Mouse (Mus musculus): ENCODE data around the gene Kcnh2.

Gene Kcnh2

DNA sequence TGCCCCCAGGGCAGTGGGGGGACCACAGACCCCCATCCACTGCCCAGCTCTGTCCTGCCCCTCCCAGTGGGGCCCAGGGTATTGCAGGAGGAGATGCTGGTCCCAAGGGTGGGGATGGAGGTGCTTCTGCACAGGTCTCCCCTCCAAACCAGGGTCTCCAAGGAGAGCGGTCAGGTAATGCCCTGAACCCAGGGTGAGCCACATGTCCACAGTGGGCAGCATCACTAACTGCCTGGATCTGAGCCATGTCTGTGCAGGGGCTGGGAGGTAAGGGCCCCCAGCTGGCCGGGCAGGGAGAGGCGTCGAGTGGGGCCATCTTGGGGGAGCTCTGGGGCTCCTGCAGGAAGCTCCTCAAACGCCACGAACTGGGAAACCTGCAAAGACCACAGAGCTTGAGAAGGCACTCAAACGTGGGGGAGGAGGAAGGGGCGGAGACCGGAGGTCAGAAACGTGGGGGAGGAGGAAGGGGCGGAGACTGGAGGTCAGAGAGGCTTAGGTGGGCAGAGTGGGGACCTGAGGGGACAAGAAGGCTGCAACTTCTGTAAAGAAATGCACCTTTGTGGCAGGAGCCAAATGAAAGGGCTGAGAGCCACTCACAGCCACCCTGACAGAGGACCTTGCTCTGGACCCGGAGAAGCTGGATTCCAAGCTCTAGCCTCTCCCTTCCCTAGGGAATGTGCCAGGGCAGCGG lies 31.5 kb downstream of the Kcnh2 start:
- no peak for DNase-seq (ENCODE audit: low spot score)

DNA sequence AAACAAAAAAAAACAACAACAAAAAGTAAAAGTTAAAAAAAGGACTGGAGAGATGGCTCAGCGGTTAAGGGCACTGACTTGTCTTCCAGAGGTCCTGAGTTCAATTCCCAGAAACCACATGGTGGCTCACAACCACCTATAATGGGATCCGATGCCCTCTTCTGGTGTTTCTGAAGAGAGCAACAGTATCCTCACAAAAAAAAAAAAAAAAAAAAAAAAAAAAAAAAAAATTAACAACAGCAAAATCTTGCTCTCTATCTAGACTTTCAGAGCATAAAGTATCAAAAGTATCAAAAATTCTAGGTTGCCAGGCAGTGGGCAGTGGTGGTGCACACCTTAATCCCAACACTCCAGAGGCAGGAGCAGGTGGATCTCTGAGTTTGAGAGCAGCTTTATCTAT lies 42.2 kb downstream of the Kcnh2 start:
- DNase-seq (ENCODE audit: low spot score), result no peak

GRCm38 (mm10) chr5:24308621-24309020 lies 42.8 kb downstream of the Kcnh2 start:
- no peak for DNase-seq (ENCODE audit: low spot score)

- no peak for DNase-seq (ENCODE audit: low spot score)
Measured at GRCm38 (mm10) chr5:24307118-24307777, 44.2 kb downstream of the Kcnh2 start.

GRCm38 (mm10) chr5:24303199-24303598 lies 48.2 kb downstream of the Kcnh2 start:
- DNase-seq (ENCODE audit: low spot score), result no peak

GRCm38 (mm10) chr5:24299845-24300589 lies 51.4 kb downstream of the Kcnh2 start:
- DNase-seq (ENCODE audit: low spot score), result no peak

DNA sequence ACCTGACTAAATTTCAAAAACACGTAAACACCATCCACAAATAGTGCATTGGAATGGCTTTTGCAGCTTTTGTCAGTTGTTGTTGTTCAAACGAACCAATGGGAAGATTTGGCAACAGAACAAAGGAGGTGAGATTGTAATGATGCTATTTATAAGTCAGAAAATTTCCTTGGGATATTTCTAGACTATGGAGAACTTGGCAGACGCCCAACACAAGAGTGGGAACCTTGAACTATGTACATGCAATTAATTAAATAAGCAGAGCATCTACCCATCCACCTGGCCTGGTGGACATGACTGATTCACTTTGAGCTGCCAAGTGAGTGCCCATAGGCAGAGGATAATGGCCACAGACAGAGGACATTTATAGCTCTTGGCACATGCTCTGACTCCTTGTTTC lies 59.5 kb downstream of the Kcnh2 start:
- DNase-seq (ENCODE audit: low spot score), result no peak

DNA sequence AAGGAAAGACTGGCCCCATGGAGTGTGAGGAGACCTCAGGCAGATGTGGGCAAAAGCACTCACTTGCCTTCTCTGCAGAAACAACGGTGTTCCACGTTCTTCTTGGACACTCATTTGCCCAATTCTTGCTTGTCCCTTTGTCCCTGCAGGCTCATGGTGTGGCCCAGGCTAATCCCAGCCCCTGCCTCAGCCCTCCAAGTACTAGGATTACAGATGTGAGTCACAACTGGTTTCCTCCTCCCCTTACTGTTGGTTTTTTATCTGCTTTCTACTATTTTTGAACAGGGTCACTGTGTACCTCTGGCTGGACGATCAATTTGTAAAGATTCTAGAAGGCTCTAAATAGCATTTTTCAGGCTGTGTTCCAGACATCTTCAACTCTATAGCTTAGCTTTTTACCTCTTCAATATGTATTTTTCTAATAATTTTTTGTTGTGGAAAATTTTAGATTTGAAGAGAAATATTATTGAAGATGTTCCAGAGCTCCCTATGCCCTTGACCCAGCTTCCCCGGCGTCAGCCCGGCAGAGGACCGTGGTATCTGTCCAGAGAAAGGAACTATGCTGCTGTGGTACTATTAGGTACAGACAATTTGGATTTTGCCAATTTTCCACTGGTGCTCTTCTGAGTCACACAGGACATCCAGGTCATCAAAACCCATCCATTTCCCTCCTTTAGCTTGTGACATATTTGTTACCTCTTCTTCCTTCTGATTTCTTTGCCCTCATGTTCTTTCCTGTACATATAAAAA lies 65.0 kb downstream of the Kcnh2 start:
- no peak for DNase-seq (ENCODE audit: low spot score)

DNA sequence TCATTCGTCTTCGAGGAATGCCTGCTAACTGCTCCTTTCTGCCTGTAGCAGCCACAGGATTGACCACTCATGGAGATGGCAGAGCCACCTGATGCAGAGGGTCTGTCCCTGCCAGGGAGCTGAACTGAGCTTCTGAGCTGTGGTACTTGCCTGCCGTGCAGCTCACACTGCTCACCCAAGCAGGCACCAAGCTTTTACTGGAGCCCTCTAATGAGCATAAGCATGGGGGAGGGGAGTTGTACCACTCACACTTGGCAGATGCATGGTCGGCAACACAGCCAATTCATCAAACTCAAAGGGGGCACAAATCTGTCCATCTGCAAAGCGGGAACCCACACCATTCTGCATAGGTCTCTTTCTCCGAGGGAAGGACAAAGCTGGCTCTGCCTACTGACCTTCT lies 67.3 kb downstream of the Kcnh2 start:
- no peak for DNase-seq (ENCODE audit: low spot score)

- DNase-seq (ENCODE audit: low spot score), result no peak
Measured at GRCm38 (mm10) chr5:24283181-24283580, 68.2 kb downstream of the Kcnh2 start.

GRCm38 (mm10) chr5:24280523-24280922 lies 70.9 kb downstream of the Kcnh2 start:
- no peak for DNase-seq (ENCODE audit: low spot score)

GRCm38 (mm10) chr5:24279527-24279926 lies 71.9 kb downstream of the Kcnh2 start:
- DNase-seq (ENCODE audit: low spot score), result no peak

DNA sequence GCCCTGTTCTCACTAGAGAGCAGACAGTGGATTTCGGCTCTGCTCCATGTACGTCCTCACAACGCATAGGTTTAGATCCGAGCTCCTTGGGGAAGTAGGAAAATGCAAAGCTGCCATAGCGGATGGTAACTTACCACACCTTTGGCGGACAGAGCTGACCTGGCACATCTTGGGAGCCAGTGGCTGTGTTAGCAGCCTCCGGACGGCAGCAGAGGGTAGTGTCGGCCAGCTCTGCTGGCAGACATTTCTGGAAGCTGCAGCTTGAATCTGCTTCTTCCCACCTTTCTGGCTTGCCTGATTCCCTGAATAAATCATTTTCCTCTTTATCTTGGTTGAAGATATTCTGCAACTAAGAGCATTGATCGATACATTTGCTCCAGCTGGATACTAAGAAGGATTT lies 73.2 kb downstream of the Kcnh2 start:
- DNase-seq (ENCODE audit: low spot score), result no peak

- no peak for DNase-seq (ENCODE audit: low spot score)
Measured at GRCm38 (mm10) chr5:24273683-24274621, 77.5 kb downstream of the Kcnh2 start.

DNA sequence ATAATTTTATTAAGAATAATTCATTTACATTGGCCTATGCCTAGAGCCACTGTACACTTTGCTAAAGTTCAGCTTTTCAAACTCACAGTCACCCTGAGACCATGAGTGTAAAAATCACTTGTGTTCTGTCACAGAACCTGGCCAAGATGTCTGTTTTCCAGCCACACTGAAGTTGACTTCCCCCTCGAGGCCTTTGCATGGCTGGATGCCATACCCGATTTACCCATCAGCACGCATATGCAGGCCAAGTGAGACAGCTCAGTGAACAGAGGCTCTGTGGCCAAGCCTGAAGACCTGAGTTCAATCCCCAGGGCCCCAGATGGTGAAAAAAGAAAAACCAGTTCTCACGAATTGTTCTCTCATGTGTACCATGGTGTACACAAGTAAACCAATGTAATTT lies 80.5 kb downstream of the Kcnh2 start:
- DNase-seq (ENCODE audit: low spot score), result no peak

All from left cerebral cortex, adult 11 months (tissue).